Mouse (Mus musculus): Measurements from ENCODE around the gene Ifna11.
"Not testable (repeated sequence)": the region's sequence is repeated elsewhere in the genome, so short reads cannot be mapped to it uniquely, and the experiment has no call there.

Ifna11 gene

DNA sequence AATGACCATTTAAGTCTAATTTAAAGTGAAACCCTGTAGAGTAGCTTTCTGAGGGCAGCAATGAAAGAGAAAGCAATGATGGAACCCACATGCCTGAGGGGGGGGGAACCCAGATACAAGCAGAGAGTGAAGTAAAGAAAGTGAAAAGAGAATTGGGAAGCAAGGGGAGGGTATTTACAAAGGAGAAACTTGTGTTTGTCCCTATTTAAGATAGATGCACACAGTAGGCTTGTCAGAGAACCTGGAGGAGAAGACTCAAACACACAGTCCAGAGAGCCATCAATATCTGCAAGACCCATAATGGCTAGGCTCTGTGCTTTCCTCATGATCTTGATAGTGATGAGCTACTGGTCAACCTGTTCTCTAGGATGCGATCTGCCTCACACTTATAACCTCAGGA is at the start of gene Ifna11:
Gene Ifna11 (plus strand): TSS at position 301 of the 400 bp plus-strand sequence.
- DNase-seq = no peak

DNA sequence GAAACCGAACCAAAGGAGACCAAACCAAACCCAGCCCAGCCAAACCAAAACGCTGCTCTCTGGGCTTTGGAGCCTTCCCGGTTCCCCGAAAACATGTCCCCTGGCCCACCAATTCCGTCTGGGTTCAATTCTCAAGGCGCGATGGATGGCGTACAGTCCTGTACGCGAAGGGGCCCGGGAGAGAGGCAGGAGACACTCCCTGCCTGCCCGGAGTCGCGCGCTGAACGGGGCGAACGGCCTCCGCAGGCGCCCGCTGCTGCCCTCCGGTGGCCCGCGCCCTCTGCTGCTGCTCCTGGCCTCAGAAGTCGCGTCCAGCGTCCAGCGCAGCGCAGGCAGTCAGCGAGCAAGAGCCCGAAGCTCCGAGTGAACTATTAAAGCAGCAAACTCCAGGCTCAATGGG is 46.2 kb upstream of the Ifna11 start, which contains the start of gene Gm13290:
Gene Gm13290 (plus strand): TSS at position 301 of the 400 bp plus-strand sequence.
- DNase-seq = not testable (repeated sequence)

DNA sequence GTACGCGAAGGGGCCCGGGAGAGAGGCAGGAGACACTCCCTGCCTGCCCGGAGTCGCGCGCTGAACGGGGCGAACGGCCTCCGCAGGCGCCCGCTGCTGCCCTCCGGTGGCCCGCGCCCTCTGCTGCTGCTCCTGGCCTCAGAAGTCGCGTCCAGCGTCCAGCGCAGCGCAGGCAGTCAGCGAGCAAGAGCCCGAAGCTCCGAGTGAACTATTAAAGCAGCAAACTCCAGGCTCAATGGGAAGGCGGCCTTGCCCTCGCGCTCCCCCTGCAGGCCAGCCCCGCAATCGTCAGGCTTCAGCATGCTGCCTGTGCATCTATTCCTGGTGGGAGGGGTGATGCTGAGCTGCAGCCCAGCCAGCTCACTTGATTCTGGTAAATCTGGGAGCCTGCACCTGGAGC is 43.1 kb upstream of the Ifna11 start, which contains the start of gene Gm13289:
Gene Gm13289 (plus strand): TSS at position 301 of the 400 bp plus-strand sequence.
- DNase-seq = not testable (repeated sequence)

DNA sequence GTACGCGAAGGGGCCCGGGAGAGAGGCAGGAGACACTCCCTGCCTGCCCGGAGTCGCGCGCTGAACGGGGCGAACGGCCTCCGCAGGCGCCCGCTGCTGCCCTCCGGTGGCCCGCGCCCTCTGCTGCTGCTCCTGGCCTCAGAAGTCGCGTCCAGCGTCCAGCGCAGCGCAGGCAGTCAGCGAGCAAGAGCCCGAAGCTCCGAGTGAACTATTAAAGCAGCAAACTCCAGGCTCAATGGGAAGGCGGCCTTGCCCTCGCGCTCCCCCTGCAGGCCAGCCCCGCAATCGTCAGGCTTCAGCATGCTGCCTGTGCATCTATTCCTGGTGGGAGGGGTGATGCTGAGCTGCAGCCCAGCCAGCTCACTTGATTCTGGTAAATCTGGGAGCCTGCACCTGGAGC is 40.2 kb upstream of the Ifna11 start, which contains the start of gene Gm13272:
Gene Gm13272 (plus strand): TSS at position 301 of the 400 bp plus-strand sequence.
- DNase-seq = not testable (repeated sequence)

DNA sequence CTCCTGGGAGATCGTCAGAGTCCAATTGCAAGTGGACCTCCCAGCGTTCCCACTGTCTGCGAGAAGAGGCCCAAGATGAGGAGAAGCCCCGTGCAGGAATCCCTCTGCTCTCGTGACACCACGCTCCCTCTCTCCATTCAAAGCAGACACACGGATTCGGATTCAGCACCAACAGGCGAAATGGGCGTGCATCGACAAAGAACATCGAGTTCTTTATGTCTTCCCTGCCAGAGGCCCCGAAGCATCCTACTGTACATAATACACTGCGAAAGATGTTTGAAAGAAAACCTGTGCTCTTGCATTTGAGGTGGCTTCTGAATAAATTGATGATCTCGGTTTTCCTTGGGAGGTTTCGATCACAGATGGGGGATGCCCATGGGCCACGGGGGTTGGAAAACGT is 39.4 kb upstream of the Ifna11 start:
- peak in 1 of 2 experiments; percentile 20 for DNase-seq

DNA sequence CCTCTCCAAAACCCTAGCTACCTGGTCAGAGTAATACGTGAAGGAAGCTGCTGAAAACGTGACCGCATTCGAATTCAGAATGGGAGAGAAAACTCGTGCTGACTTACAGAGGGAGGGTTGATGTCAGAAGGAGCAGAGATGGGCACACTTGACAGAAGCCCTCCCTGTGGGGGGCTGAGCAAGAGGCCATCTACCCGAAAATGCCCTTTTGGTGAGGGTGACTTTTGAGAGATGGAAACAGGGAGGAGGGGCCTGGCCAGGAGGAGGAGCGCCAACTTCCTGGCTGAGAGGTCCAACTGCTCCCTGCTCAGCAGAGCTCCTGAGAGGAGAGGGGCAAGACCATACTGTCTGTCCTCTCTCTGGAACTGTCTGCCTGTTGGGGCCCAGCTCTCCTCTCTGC is 37.9 kb upstream of the Ifna11 start, which contains the start of gene Ifnz:
Gene Ifnz (plus strand): TSS at position 301 of the 400 bp plus-strand sequence.
- not testable (repeated sequence) for DNase-seq

DNA sequence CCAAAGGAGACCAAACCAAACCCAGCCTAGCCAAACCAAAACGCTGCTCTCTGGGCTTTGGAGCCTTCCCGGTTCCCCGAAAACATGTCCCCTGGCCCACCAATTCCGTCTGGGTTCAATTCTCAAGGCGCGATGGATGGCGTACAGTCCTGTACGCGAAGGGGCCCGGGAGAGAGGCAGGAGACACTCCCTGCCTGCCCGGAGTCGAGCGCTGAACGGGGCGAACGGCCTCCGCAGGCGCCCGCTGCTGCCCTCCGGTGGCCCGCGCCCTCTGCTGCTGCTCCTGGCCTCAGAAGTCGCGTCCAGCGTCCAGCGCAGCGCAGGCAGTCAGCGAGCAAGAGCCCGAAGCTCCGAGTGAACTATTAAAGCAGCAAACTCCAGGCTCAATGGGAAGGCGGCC is 37.4 kb upstream of the Ifna11 start:
- DNase-seq = peak in 1 of 2 experiments; percentile 19

DNA sequence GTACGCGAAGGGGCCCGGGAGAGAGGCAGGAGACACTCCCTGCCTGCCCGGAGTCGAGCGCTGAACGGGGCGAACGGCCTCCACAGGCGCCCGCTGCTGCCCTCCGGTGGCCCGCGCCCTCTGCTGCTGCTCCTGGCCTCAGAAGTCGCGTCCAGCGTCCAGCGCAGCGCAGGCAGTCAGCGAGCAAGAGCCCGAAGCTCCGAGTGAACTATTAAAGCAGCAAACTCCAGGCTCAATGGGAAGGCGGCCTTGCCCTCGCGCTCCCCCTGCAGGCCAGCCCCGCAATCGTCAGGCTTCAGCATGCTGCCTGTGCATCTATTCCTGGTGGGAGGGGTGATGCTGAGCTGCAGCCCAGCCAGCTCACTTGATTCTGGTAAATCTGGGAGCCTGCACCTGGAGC is 34.4 kb upstream of the Ifna11 start, which contains the start of gene Gm13276:
Gene Gm13276 (plus strand): TSS at position 301 of the 400 bp plus-strand sequence.
- DNase-seq = not testable (repeated sequence)

DNA sequence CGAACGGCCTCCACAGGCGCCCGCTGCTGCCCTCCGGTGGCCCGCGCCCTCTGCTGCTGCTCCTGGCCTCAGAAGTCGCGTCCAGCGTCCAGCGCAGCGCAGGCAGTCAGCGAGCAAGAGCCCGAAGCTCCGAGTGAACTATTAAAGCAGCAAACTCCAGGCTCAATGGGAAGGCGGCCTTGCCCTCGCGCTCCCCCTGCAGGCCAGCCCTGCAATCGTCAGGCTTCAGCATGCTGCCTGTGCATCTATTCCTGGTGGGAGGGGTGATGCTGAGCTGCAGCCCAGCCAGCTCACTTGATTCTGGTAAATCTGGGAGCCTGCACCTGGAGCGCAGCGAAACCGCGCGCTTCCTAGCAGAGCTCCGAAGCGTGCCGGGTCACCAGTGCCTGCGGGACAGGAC is 31.4 kb upstream of the Ifna11 start, which contains the start of gene Gm13277:
Gene Gm13277 (plus strand): TSS at position 231 of the 400 bp plus-strand sequence.
- DNase-seq = peak; percentile 75 to 78

DNA sequence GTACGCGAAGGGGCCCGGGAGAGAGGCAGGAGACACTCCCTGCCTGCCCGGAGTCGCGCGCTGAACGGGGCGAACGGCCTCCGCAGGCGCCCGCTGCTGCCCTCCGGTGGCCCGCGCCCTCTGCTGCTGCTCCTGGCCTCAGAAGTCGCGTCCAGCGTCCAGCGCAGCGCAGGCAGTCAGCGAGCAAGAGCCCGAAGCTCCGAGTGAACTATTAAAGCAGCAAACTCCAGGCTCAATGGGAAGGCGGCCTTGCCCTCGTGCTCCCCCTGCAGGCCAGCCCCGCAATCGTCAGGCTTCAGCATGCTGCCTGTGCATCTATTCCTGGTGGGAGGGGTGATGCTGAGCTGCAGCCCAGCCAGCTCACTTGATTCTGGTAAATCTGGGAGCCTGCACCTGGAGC is 28.5 kb upstream of the Ifna11 start, which contains the start of gene Gm13278:
Gene Gm13278 (plus strand): TSS at position 301 of the 400 bp plus-strand sequence.
- DNase-seq = not testable (repeated sequence)

DNA sequence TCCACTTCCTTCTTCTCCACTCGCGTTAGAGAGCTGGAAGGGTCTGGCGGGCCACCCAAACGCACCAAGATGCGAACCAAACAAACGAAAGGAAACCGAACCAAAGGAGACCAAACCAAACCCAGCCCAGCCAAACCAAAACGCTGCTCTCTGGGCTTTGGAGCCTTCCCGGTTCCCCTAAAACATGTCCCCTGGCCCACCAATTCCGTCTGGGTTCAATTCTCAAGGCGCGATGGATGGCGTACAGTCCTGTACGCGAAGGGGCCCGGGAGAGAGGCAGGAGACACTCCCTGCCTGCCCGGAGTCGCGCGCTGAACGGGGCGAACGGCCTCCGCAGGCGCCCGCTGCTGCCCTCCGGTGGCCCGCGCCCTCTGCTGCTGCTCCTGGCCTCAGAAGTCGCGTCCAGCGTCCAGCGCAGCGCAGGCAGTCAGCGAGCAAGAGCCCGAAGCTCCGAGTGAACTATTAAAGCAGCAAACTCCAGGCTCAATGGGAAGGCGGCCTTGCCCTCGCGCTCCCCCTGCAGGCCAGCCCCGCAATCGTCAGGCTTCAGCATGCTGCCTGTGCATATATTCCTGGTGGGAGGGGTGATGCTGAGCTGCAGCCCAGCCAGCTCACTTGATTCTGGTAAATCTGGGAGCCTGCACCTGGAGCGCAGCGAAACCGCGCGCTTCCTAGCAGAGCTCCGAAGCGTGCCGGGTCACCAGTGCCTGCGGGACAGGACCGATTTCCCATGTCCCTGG is 25.7 kb upstream of the Ifna11 start, which contains the start of gene Gm13275:
Gene Gm13275 (plus strand): TSS at position 552 of the 740 bp plus-strand sequence.
- DNase-seq = peak; percentile 49 to 74

DNA sequence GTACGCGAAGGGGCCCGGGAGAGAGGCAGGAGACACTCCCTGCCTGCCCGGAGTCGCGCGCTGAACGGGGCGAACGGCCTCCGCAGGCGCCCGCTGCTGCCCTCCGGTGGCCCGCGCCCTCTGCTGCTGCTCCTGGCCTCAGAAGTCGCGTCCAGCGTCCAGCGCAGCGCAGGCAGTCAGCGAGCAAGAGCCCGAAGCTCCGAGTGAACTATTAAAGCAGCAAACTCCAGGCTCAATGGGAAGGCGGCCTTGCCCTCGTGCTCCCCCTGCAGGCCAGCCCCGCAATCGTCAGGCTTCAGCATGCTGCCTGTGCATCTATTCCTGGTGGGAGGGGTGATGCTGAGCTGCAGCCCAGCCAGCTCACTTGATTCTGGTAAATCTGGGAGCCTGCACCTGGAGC is 22.7 kb upstream of the Ifna11 start, which contains the start of gene Gm13279:
Gene Gm13279 (plus strand): TSS at position 301 of the 400 bp plus-strand sequence.
- not testable (repeated sequence) for DNase-seq

DNA sequence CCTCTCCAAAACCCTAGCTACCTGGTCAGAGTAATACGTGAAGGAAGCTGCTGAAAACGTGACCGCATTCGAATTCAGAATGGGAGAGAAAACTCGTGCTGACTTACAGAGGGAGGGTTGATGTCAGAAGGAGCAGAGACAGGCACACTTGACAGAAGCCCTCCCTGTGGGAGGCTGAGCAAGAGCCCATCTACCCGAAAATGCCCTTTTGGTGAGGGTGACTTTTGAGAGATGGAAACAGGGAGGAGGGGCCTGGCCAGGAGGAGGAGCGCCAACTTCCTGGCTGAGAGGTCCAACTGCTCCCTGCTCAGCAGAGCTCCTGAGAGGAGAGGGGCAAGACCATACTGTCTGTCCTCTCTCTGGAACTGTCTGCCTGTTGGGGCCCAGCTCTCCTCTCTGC is 20.4 kb upstream of the Ifna11 start, which contains the start of gene Gm13285:
Gene Gm13285 (plus strand): TSS at position 301 of the 400 bp plus-strand sequence.
- not testable (repeated sequence) for DNase-seq

DNA sequence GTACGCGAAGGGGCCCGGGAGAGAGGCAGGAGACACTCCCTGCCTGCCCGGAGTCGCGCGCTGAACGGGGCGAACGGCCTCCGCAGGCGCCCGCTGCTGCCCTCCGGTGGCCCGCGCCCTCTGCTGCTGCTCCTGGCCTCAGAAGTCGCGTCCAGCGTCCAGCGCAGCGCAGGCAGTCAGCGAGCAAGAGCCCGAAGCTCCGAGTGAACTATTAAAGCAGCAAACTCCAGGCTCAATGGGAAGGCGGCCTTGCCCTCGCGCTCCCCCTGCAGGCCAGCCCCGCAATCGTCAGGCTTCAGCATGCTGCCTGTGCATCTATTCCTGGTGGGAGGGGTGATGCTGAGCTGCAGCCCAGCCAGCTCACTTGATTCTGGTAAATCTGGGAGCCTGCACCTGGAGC is 16.8 kb upstream of the Ifna11 start, which contains the start of gene Gm13287:
Gene Gm13287 (plus strand): TSS at position 301 of the 400 bp plus-strand sequence.
- not testable (repeated sequence) for DNase-seq

DNA sequence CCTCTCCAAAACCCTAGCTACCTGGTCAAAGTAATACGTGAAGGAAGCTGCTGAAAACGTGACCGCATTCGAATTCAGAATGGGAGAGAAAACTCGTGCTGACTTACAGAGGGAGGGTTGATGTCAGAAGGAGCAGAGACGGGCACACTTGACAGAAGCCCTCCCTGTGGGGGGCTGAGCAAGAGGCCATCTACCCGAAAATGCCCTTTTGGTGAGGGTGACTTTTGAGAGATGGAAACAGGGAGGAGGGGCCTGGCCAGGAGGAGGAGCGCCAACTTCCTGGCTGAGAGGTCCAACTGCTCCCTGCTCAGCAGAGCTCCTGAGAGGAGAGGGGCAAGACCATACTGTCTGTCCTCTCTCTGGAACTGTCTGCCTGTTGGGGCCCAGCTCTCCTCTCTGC is 14.5 kb upstream of the Ifna11 start, which contains the start of gene Gm13288:
Gene Gm13288 (plus strand): TSS at position 301 of the 400 bp plus-strand sequence.
- DNase-seq = not testable (repeated sequence)

DNA sequence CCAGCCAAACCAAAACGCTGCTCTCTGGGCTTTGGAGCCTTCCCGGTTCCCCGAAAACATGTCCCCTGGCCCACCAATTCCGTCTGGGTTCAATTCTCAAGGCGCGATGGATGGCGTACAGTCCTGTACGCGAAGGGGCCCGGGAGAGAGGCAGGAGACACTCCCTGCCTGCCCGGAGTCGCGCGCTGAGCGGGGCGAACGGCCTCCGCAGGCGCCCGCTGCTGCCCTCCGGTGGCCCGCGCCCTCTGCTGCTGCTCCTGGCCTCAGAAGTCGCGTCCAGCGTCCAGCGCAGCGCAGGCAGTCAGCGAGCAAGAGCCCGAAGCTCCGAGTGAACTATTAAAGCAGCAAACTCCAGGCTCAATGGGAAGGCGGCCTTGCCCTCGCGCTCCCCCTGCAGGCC is 14.0 kb upstream of the Ifna11 start:
- DNase-seq = peak; percentile 21 to 36

DNA sequence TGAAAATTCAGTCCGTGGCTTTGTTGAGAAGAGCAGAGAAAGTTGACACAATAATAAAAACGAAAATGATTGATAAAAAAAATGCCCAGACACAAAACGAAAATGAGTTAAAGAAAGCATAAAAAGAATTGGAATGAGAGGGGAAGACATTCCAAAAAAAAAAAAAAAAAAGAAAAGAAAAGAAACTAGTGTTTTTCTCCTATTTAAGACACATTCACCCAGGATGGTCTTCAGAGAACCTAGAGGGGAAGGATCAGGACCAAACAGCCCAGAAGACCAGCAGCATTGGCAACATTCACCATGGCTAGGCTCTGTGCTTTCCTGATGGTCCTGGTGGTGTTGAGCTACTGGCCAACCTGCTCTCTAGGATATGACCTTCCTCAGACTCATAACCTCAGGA is 3.8 kb upstream of the Ifna11 start, which contains the start of gene Ifna7:
Gene Ifna7 (plus strand): TSS at position 301 of the 400 bp plus-strand sequence.
- no peak for DNase-seq

DNA sequence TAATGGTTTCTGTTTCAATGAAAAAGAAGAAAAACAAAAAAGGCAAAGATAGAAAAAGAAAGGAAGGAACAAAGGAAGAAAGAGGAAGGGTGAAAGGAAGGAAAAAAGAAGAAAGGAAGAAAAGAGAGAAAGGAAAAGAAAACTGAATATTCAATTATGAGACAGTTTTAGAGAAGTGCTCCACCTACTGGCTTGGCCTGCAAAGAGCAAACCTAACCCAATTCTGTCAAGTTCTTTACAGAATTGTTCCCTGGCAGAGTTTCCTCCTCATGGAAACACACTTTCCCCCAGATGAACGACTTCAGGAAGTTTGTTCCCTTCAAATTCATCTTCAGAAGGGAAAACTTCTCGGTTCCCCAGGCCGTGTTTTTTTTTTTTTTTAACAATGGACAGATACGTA is 3.2 kb downstream of the Ifna11 start:
- DNase-seq = peak; percentile 5 to 17

DNA sequence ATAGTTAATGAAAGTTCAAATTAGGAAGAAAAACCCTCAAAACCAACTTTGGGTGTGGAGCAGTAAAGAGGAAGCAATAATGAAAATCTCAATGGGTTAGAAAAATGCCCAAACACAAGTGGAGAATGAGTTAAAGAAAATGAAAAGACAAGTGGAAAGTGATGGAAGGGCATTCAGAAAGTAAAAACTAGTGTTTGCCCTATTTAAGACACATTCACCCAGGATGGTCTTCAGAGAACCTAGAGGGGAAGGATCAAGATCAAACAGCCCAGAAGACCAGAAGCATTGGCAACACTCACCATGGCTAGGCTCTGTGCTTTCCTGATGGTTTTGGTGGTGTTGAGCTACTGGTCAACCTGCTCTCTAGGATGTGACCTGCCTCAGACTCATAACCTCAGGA is 7.4 kb downstream of the Ifna11 start, which contains the start of gene Ifna6:
Gene Ifna6 (plus strand): TSS at position 301 of the 400 bp plus-strand sequence.
- DNase-seq = not testable (repeated sequence)

DNA sequence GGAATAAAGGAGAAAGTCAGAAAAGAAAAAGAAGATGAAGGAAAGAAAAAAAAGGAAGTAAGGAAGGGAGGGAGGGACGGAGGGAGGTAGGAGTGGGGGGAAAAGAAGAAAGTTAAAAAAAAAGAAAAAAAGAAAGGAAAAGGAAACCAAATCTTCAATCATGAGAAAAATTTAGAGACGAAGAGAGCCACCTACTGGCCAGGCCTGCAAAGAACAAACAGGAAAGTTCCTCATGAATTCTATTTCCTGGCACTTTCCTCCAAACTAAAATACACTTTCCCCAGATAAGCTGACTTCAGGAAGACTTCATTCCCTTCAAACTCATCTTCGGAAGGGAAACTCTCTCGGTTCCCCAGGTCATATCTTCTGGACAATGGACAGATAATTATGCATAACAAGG is 10.8 kb downstream of the Ifna11 start:
- peak; percentile 20 to 23 for DNase-seq

DNA sequence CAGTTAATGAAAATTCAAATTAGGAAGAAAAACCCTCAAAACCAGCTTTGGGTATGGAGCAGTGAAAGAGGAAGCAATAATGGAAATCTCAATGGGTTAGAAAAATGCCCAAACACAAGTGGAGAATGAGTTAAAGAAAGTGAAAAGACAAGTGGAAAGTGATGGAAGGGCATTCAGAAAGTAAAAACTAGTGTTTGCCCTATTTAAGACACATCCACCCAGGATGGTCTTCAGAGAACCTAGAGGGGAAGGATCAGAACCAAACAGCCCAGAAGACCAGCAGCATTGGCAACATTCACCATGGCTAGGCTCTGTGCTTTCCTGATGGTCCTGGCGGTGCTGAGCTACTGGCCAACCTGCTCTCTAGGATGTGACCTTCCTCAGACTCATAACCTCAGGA is 15.5 kb downstream of the Ifna11 start, which contains the start of gene Ifna5:
Gene Ifna5 (plus strand): TSS at position 301 of the 400 bp plus-strand sequence.
- DNase-seq = not testable (repeated sequence)

DNA sequence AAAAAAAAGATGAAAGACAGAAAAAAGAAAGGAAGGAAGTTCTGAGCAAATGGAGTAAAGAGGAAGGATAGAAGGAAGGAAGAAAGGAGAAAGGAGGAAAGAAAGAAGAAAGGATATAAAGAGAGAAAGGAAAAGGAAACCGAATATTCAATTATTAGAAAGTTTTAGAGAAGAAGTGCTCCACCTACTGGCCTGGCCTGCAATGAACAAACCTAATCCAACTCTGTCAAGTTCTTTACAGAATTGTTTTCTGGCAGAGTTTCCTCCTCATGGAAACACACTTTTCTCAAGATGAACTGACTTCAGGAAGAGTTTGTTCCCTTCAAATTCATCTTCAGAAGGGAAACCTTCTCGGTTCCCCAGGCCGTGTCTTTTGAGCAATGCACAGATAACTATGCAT is 19.1 kb downstream of the Ifna11 start:
- DNase-seq = peak in 1 of 2 experiments; percentile 3

DNA sequence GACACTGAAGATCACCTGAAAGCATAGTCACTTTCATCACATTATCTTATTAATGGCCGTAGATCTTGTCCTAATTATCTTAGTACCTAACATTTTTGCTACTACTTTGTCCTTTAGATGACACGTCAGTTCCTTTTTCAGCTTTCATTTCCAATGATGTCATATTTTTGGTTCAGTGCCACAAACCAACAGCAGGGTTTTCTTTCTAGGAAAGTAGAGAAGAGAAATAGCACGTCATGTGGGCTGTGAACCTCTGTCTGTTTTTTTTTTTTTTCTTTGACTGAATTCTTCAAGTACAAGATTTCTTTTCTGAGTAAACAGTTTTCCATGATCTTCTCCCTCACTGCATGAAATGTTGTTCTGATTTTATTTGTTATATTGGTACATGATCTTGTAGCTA is 20.3 kb downstream of the Ifna11 start:
- no peak for DNase-seq
